Mouse (Mus musculus): ENCODE results near the gene Spdye4a.

GRCm38 (mm10) chr5:143222287-143222686 is 4.4 kb downstream of the Spdye4a start:
- TF ChIP-seq GATA1 (IDR thresholded peaks at IDR 0.05; ENCODE audit: borderline replicate concordance, low read length) (no peak), FLI1 (IDR thresholded peaks at IDR 0.05; ENCODE audit: low read length) (no peak)
